Mouse (Mus musculus) embryonic facial prominence, embryonic 14.5 days (tissue): Measurements from ENCODE around the gene Prkn. TPM values are rescaled to one million over a fixed set of nuclear protein-coding genes. Genes with fewer than 3 reads are reported as not detected.

Experiments
- ATAC-seq: fragments of 200-750 bp; cut with Nextera tagmentation; 2 replicates; pipeline ENCODE4 v1.8.0; 2017; ENCODE audit warnings: low read depth, moderate number of reproducible peaks, moderate TSS enrichment
- DNase-seq: peaks from one replicate; pipeline ENCODE4 v3.0.0-alpha.2; 2015; ENCODE audit warnings: low spot score
- H3K27ac ChIP-seq: fragments of 300-500 bp; sonication (generic); replicated peaks from 2 replicates; pipeline ENCODE4 v1.5.1; 2014; ENCODE audit warnings: low read depth, mild to moderate bottlenecking, low read length, moderate library complexity
- H3K27me3 ChIP-seq: fragments of 300-500 bp; sonication (generic); replicated peaks from 2 replicates; pipeline ENCODE4 v1.6.1; 2014; ENCODE audit warnings: low read length; ENCODE audit not compliant: control insufficient read depth, insufficient read depth
- H3K36me3 ChIP-seq: fragments of 300-500 bp; sonication (generic); 2 replicates; pipeline ENCODE4 v1.6.1; 2014; ENCODE audit warnings: low read length, mixed read lengths; ENCODE audit not compliant: control insufficient read depth, insufficient read depth
- H3K4me1 ChIP-seq: fragments of 300-500 bp; sonication (generic); 2 replicates; pipeline ENCODE4 v1.6.1; 2014; ENCODE audit warnings: antibody characterized with exemption, low read length; ENCODE audit not compliant: control insufficient read depth, insufficient read depth
- H3K4me2 ChIP-seq: fragments of 300-500 bp; sonication (generic); 2 replicates; pipeline ENCODE4 v1.6.1; 2014; ENCODE audit warnings: low read depth, mild to moderate bottlenecking, low read length, moderate library complexity, mixed read lengths
- H3K4me3 ChIP-seq: fragments of 300-500 bp; sonication (generic); 2 replicates; pipeline ENCODE4 v1.5.1; 2014; ENCODE audit warnings: low read depth, mild to moderate bottlenecking, low read length
- H3K9ac ChIP-seq: fragments of 300-500 bp; sonication (generic); 2 replicates; pipeline ENCODE4 v1.6.1; 2014; ENCODE audit warnings: low read depth, mild to moderate bottlenecking, low read length, moderate library complexity, mixed read lengths
- H3K9me3 ChIP-seq: fragments of 300-500 bp; sonication (generic); 2 replicates; pipeline ENCODE4 v1.6.1; 2016; ENCODE audit warnings: low read length; ENCODE audit not compliant: control insufficient read depth
- WGBS: fragments of 180-500 bp; shearing (Covaris S2); extraction: QIAGEN DNeasy Blood & Tissue Kit; methylation state at CpG from one replicate; pipeline ENCODE4 v1.1.7; 2014; 5-methylcytosine and 5-hydroxymethylcytosine counted together
- polyA plus RNA-seq: library from polyadenylated mRNA; unstranded; fragments of >200 nt; fragmentation: Nextera tagmentation; extraction: Ambion mirVana; gene quantifications from 2 replicates; pipeline ENCODE4 v1.2.1, GENCODE M21; 2014

Prkn gene
- polyA plus RNA-seq, 1 experiment from 2014 or later: 2.9 TPM

- no peak for ATAC-seq
- H3K9ac ChIP-seq: no peak overlapping the region
- 80% methylated on average over 3 of the region's 3 CpGs for WGBS
Measured at GRCm38 (mm10) chr17:11807280-11807679, 967.1 kb downstream of the Prkn start.

DNA sequence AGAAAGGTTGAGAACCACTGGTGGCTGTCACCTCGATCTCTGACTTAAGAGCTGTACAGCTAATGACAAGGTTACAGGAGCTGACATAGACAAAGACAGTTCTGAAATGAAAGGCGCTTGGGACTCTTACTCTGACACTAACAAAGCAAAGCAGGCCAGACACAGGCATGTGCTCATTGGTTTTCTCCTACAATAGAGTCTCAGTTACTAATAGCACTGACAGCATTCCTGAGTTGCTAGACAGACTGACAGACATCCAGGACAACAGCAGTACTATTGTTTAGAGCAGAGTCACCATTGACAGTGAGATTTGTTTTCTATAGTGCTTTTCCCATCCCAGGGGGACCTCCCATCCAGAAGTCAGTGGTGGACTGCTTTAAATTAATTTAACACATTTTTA lies 977.7 kb downstream of the Prkn start:
- no peak for ATAC-seq
- no peak overlapping the region for H3K4me3 ChIP-seq
- 0 out of 2 replicates have a peak, but pooled peaks cover 3% of the 10 kb centered on the region for H3K9me3 ChIP-seq
- WGBS: 53% methylated on average over 2 of the region's 2 CpGs
- no peak overlapping the region for H3K9ac ChIP-seq
- no peaks in the 10 kb centered on the region for H3K4me1 ChIP-seq
- H3K27ac ChIP-seq: no peak overlapping the region
- H3K27me3 ChIP-seq: no peaks in the 10 kb centered on the region
- H3K36me3 ChIP-seq: no peaks in the 10 kb centered on the region
- DNase-seq: no peak
- no peak overlapping the region for H3K4me2 ChIP-seq

More at GRCm38 (mm10) chr17:11807280-11807679, 967.1 kb downstream of the Prkn start:
- no peak for DNase-seq
- Histone ChIP-seq H3K27me3 (no peaks in the 10 kb centered on the region), H3K27ac (no peak overlapping the region), H3K4me2 (no peak overlapping the region), H3K9me3 (no peaks in the 10 kb centered on the region), H3K36me3 (no peaks in the 10 kb centered on the region), H3K4me3 (no peak overlapping the region), H3K4me1 (no peaks in the 10 kb centered on the region)

GRCm38 (mm10) chr17:11819506-11819905 lies 979.3 kb downstream of the Prkn start:
- Histone ChIP-seq H3K27me3 (no peaks in the 10 kb centered on the region), H3K9me3 (0 out of 2 replicates have a peak, but pooled peaks cover 3% of the 10 kb centered on the region), H3K9ac (no peak overlapping the region), H3K36me3 (no peaks in the 10 kb centered on the region), H3K27ac (no peak overlapping the region), H3K4me3 (no peak overlapping the region), H3K4me2 (no peak overlapping the region), H3K4me1 (no peaks in the 10 kb centered on the region)
- DNase-seq (no peak), ATAC-seq (no peak)
- 51% methylated on average over 8 of the region's 8 CpGs for WGBS

DNA sequence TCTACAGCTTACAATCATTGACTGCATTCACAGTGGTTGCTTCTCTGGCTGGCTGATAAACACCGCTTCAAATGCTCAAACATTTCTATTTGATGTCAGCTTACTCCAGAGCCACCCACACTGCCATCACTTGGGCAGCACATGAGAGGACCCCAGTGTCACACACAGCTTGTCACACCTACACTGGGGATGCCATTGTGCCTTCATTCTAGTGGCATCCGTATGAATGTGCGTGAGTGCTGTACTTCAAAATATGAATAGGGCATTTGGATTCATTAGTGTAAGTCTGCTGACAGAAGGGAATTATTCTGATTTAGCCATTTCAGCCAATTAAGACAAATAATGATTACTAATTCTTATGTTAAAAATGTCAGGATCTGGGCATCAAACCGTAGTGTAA lies 980.6 kb downstream of the Prkn start:
- Histone ChIP-seq H3K9ac (no peak overlapping the region), H3K27ac (no peak overlapping the region), H3K4me1 (no peaks in the 10 kb centered on the region), H3K36me3 (no peaks in the 10 kb centered on the region), H3K4me3 (no peak overlapping the region), H3K9me3 (0 out of 2 replicates have a peak, but pooled peaks cover 3% of the 10 kb centered on the region), H3K4me2 (no peak overlapping the region), H3K27me3 (no peaks in the 10 kb centered on the region)
- 90% methylated on average over 4 of the region's 4 CpGs for WGBS
- no peak for ATAC-seq
- DNase-seq: no peak

GRCm38 (mm10) chr17:11829501-11829900 lies 989.3 kb downstream of the Prkn start:
- no peak for DNase-seq
- no peak overlapping the region for H3K9ac ChIP-seq
- no peaks in the 10 kb centered on the region for H3K27me3 ChIP-seq
- H3K9me3 ChIP-seq: 0 out of 2 replicates have a peak, but pooled peaks cover 2% of the 10 kb centered on the region
- no peaks in the 10 kb centered on the region for H3K4me1 ChIP-seq
- H3K4me3 ChIP-seq: no peak overlapping the region
- 52% methylated on average over 3 of the region's 3 CpGs for whole genome bisulfite sequencing
- H3K27ac ChIP-seq: no peak overlapping the region
- H3K4me2 ChIP-seq: no peak overlapping the region
- no peaks in the 10 kb centered on the region for H3K36me3 ChIP-seq
- ATAC-seq: no peak

GRCm38 (mm10) chr17:11837121-11837520 lies 996.9 kb downstream of the Prkn start:
- DNase-seq: no peak
- Histone ChIP-seq H3K4me3 (no peak overlapping the region), H3K4me1 (no peaks in the 10 kb centered on the region), H3K27ac (no peak overlapping the region), H3K36me3 (no peaks in the 10 kb centered on the region), H3K4me2 (no peak overlapping the region), H3K27me3 (no peaks in the 10 kb centered on the region), H3K9me3 (no peaks in the 10 kb centered on the region), H3K9ac (no peak overlapping the region)
- no peak for ATAC-seq
- WGBS: 83% methylated on average over 3 of the region's 3 CpGs

GRCm38 (mm10) chr17:11844436-11844835 lies 1004.3 kb downstream of the Prkn start:
- H3K4me3 ChIP-seq: no peak overlapping the region
- WGBS: 91% methylated on average over 4 of the region's 4 CpGs
- ATAC-seq (no peak), DNase-seq (no peak)
- no peak overlapping the region for H3K4me2 ChIP-seq
- no peak overlapping the region for H3K27ac ChIP-seq
- H3K36me3 ChIP-seq: no peaks in the 10 kb centered on the region
- no peak overlapping the region for H3K9ac ChIP-seq
- H3K4me1 ChIP-seq: no peaks in the 10 kb centered on the region
- no peaks in the 10 kb centered on the region for H3K27me3 ChIP-seq
- H3K9me3 ChIP-seq: no peaks in the 10 kb centered on the region

DNA sequence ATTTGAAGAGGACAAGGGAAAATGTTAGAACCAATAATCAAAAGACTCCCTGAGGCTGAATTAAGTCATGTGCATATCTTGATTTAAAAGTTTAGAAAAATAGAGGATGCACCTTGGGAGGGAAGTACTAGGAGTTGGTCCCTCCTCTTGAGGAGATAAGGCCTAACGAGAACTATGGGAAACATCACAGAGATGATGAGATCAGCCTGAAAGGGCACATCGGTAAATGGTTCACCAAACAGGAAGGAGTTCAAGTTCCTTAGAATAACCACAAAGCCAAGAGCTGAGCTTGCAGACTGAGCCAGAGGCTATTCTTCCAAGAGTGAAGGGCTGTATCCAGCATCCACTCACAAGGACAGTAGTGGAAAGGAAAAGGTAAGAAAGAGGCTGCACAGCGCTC lies 1004.8 kb downstream of the Prkn start:
- Histone ChIP-seq H3K4me2 (no peak overlapping the region), H3K9me3 (no peaks in the 10 kb centered on the region), H3K4me3 (no peak overlapping the region), H3K27me3 (no peaks in the 10 kb centered on the region), H3K9ac (no peak overlapping the region), H3K27ac (no peak overlapping the region), H3K4me1 (no peaks in the 10 kb centered on the region), H3K36me3 (no peaks in the 10 kb centered on the region)
- ATAC-seq (no peak), DNase-seq (no peak)
- 86% methylated on average over 3 of the region's 3 CpGs for WGBS

DNA sequence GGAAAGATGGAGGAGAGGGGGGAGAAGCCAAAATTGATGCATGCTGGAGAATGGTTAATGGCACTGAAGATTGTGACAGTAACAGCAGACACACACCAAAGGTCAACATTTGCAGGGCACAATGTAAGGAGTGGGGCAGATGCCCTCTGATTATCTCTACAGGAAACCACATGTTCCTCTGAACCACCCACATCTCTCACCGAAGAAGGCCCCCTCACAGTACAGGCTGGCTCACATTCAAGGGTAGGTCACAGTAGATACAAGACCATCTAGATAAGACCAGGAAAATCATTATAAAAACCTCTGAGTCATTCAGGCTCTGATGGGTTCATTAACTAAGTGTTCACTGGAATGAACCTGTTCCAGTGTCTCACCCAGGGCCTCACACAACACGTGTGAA lies 1005.3 kb downstream of the Prkn start:
- WGBS: 72% methylated on average over 2 of the region's 2 CpGs
- no peak for ATAC-seq
- no peaks in the 10 kb centered on the region for H3K4me1 ChIP-seq

More for the DNA sequence above, 1005.3 kb downstream of the Prkn start:
- no peaks in the 10 kb centered on the region for H3K9me3 ChIP-seq
- no peak for DNase-seq
- H3K4me2 ChIP-seq: no peak overlapping the region
- no peaks in the 10 kb centered on the region for H3K36me3 ChIP-seq
- H3K27ac ChIP-seq: no peak overlapping the region
- H3K27me3 ChIP-seq: no peaks in the 10 kb centered on the region
- no peak overlapping the region for H3K9ac ChIP-seq
- no peak overlapping the region for H3K4me3 ChIP-seq
